Mouse (Mus musculus): ENCODE results near the gene Zfp683. TPM values are rescaled to one million over a fixed set of nuclear protein-coding genes. Genes with fewer than 3 reads are reported as not detected.

The Zfp683 gene
- not detected in 2 replicates for polyA plus RNA-seq (2021; fragmentation: Nextera tagmentation)
- long read RNA-seq, experiment 1 = 0 reads
- long read RNA-seq, experiment 2 = 0 reads

DNA sequence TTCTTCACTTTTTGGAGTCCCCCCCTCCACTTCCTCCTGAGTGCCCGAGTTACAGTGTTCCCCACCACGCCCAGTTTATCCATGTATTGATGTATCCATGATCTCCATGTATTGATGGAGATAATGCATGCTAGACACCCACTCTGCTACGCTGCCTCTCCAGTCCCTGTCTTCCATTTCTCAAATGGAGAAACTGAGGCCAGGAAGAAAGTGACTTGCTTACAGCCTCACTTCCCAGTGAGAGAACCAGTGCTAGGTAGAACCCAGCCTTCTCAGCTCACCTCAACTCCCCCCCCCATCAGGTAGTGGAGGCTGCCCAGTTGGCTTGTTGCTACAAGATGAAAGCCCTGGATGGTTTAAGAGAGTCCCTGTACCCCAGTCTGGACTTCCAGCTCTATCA is at the start of gene Zfp683:
Gene Zfp683, plus strand, starts transcription at position 301 of the 400 bp plus-strand sequence.

DNA sequence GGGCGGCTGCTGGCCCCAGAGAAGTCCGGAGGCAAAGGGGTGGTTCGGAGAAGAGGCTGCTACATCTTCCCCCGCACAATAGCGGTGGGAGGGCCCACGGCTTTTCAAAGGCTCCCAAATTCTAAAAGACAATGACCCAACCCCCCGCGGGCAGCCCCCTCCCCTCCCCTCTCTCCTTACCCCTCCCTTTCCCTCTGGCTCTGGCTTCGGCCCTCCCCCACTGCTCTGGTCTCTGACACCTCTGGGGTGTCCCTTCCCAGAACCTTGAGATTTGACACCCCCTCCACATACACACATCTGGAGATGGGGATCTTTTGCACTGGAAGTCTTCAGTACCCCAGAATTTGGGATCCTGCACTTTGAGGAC is 34.9 kb upstream of the Zfp683 start, which contains the start of gene Lin28a:
Gene Lin28a, minus strand, starts transcription at position 63 of the 367 bp plus-strand sequence.

DNA sequence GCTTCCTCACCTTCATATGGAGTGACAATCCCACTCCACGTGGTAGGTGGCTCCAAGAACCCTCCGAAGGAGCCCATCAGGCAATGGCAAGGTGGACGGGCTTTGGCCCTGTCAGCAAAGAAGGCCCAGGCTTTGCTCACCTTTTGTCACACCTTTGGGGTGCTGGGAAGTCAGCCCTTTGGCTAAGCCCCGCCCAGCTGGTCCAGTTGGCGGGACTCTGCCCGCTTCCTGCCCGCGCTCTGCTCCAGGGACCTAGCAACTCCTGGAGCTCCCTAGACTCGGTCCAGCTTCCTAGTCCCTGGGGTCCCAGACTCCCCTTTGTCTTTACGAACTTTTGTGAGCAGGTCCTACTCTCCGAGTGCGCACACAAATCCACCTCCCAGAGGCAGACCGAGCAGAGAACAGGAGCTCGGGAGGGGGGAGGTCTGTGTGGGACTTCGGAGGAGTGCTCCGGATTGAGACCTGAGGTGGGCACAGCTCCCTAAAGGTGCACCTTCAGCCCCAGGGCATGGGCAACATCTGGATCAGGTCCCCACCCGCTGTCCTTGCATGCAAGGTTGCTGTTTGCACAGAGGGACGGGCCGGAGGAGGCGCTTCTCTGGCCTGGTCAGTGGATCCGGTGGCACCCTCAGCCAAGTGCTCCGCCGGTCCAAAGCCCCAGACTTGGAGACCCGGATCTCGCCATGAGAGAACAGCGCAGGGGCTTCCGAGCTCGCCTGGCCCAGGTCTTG is 6.7 kb downstream of the Zfp683 start, which contains the start of gene Crybg2:
Gene Crybg2, plus strand, starts transcription at position 681 of the 731 bp plus-strand sequence.

DNA sequence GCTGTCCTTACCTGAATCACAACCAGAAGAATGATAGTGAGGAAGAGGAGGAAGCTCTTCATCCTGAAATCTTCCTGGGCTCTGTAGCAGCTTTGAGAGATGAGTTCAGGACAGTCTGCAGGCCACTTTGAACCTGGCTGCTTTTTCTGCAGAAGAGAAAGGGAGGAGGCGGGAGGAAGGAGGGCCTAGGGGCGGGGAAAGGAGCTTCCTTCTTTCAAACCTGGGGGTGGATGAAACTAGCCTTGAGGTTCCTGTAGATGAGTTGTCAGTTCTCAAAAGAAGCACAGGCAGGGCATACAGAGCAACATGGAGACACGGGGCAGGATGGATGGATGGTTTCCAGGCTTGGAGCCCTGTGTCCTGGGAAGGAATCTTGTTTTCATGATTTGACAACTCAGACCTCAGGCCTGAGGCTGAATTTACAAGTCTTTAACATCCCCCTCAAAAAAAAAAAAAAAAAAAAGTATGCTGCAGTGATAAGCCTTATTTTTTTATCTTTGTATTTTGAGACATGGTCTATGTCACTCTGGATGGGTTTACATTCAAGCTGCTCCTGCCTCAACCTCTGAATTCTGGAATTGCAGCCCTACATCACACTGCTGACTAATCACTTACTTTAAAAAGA is 41.4 kb downstream of the Zfp683 start, which contains the start of gene Cd52:
Gene Cd52, minus strand, starts transcription at position 160 of the 625 bp plus-strand sequence.

DNA sequence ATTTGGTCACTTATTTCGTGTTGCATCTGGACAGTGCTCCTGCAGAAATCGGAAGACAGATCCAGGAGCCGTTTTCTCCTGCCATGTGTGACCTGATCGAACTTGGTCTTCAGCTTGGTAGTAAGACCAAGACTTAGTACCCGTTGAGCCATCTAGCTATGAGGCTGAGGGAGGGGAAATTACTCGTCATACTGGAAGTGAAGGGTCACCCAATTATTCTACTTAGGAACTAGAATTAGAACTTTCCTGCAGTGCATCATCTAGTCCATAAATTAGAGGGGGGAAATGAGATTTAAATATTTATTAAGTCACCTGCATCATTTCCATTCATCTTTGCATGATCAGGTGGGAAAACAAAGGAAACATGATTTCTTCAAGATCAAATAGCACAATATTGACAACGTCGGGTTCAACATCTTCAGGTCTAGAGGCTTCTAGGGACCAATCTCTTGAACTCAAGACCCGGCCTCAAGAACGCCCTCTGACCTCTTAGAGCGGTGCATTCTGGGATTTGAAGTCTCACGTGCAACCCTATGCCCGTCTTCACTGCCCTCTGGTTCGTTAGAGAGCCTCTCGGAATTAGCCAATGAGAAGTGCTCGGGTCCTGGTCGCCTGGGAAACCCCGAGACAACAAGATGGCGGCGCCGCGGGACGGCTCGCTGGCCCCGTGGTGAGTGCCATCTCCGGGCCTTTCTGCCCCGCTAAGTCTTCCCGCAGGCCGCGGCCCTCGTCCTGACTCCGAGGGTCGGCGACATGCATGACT is 48.5 kb downstream of the Zfp683 start, which contains the start of gene Ubxn11:
Gene Ubxn11, plus strand, starts transcription at position 592 of the 763 bp plus-strand sequence.

Other genes starting within 250 kb of the Zfp683 start
- gene Rps6ka1, start 166.0 kb upstream of the Zfp683 start, polyA plus RNA-seq (2021; fragmentation: Nextera tagmentation) = 7.2 and 8.3 TPM in 2 replicates
- 235 and 280 TPM in 2 replicates for gene Hmgn2, start 85.2 kb upstream of the Zfp683 start, polyA plus RNA-seq (2021; fragmentation: Nextera tagmentation)
- gene Dhdds, start 52.9 kb upstream of the Zfp683 start, polyA plus RNA-seq (2021; fragmentation: Nextera tagmentation) = 41.2 and 47.7 TPM in 2 replicates
- not detected in 2 replicates for gene Lin28a, start 35.0 kb upstream of the Zfp683 start, polyA plus RNA-seq (2021; fragmentation: Nextera tagmentation)
- gene Crybg2, start 7.0 kb downstream of the Zfp683 start, polyA plus RNA-seq (2021; fragmentation: Nextera tagmentation) = 1.3 and 2.4 TPM in 2 replicates
- gene Cd52, start 41.2 kb downstream of the Zfp683 start, polyA plus RNA-seq (2021; fragmentation: Nextera tagmentation) = 11.8 and 18.3 TPM in 2 replicates
- gene Ubxn11, start 48.7 kb downstream of the Zfp683 start, polyA plus RNA-seq (2021; fragmentation: Nextera tagmentation) = 9.2 and 13.8 TPM in 2 replicates
- 819 and 825 TPM in 2 replicates for gene Sh3bgrl3, start 75.0 kb downstream of the Zfp683 start, polyA plus RNA-seq (2021; fragmentation: Nextera tagmentation)
- 10.9 and 14.8 TPM in 2 replicates for gene Cep85, start 133.3 kb downstream of the Zfp683 start, polyA plus RNA-seq (2021; fragmentation: Nextera tagmentation)
- not detected in 2 replicates for gene Gm7534, start 149.2 kb downstream of the Zfp683 start, polyA plus RNA-seq (2021; fragmentation: Nextera tagmentation)
- gene Catsper4, start 173.5 kb downstream of the Zfp683 start, polyA plus RNA-seq (2021; fragmentation: Nextera tagmentation) = not detected in 2 replicates
- gene Cnksr1, start 184.6 kb downstream of the Zfp683 start, polyA plus RNA-seq (2021; fragmentation: Nextera tagmentation) = 0.19 TPM in 1 of 2 replicates, not detected in the other
- gene E130218I03Rik, start 189.8 kb downstream of the Zfp683 start, polyA plus RNA-seq (2021; fragmentation: Nextera tagmentation) = 0.35 and 0.53 TPM in 2 replicates
- 13.4 and 14.4 TPM in 2 replicates for gene Zfp593, start 191.8 kb downstream of the Zfp683 start, polyA plus RNA-seq (2021; fragmentation: Nextera tagmentation)
- 0.33 and 0.40 TPM in 2 replicates for gene Gm30191, start 193.1 kb downstream of the Zfp683 start, polyA plus RNA-seq (2021; fragmentation: Nextera tagmentation)
- gene Grrp1, start 200.3 kb downstream of the Zfp683 start, polyA plus RNA-seq (2021; fragmentation: Nextera tagmentation) = 4.4 and 5.2 TPM in 2 replicates
- 9.1 and 11.3 TPM in 2 replicates for gene Pdik1l, start 234.1 kb downstream of the Zfp683 start, polyA plus RNA-seq (2021; fragmentation: Nextera tagmentation)

Data from layer of hippocampus, adult 6 months (tissue).